Mouse (Mus musculus) cerebellum, adult 8-10 months (tissue): ENCODE data around the gene Chchd1.

ENCODE experiments used
- DNase-seq: peaks from one replicate; pipeline ENCODE4 v3.0.0; 2022

The Chchd1 gene

DNA sequence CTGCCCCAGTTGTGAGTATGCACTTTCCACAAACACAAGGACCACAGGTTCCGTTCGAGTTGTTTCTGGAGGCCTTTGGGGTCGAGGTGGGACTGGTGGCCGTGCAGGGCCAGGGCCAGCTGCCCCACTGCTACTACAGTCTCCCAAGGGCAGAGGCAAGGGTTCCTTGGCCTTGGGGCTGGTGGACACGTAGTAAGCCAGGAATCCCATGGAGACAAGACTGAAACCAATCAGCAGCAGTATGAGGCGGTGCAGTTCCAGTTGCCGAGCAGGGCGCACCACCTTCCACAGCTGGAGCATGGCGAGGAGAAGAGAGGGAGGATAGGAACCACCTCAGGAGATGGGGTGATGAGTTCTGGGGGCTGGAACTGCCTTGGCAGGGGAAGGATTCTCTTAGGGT, 27.1 kb downstream of the Chchd1 start:
- no peak for DNase-seq

DNA sequence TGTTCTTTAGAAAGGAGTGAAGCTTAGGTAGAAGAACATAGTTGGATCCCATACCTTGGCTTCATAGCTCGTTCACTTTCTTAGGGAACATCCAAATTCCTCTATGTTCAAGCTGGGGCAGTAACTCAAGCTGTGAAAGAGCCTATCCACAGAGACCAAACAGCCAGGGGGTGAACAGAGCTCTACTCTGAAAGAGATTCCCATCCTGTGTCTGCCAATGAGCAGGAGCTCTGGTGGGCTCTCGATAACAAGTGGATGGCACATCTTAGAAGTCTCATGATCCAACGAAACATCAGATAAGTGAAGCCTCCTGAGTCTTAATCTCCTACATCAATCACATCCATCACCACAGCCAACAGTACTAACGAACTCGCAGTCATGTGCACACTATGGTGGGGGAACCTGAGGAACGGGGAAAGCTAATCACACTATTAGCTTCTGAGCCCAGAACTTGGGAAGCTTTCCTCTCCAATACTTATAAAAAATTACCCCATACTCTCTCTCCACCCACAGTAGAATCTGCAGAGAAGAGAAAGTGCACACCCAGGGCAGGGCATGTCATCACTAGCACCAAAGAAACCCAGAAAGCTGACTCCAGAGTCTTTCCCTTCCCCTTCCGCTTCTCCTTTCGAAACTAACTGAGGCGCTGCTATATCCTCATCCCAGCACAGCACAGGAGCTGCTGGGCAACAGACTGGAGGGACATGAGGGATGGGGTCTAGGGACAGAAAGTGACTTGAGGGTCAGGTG, 28.2 kb downstream of the Chchd1 start:
- no peak for DNase-seq

DNA sequence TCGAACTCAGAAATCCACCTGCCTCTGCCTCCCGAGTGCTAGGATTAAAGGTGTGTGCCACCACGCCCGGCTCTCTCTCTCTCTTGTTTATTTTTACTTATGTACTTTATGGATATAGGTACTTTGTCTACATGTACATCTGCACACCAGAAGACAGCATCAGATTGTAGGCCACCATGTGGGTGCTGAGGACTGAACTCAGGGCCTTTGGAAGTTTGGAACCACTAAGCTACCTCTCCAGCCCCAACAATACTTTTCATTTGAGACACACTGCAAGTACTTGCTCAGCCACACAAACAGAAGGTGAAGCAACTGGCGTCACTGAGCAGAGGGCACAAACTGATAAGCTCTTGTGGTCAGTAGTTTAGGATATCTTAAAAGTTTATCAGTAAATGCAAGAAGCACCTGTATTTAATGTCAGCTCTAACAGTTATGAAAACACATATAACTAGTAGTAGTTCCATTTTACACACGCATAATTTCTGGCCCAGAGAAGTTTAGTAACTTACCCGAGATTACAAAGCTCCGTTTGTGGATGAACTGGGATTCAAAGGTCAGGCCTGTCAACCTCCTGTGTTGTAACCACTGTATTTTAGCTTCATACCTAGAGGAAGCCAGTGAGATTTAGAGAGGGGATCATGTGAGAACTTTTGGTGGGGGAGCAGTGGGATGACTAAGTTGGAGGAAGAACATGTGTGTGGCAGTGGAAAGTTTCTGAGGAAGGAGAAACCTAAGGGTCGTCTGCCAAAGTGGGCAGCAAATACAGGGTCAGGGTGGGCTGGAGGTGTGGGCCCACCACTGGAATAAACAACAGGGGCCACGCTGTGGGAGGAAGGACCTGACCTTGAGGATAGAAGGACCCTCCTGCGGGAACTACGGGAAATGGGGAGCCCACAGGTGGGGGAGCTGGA, 30.5 kb downstream of the Chchd1 start:
- no peak for DNase-seq

DNA sequence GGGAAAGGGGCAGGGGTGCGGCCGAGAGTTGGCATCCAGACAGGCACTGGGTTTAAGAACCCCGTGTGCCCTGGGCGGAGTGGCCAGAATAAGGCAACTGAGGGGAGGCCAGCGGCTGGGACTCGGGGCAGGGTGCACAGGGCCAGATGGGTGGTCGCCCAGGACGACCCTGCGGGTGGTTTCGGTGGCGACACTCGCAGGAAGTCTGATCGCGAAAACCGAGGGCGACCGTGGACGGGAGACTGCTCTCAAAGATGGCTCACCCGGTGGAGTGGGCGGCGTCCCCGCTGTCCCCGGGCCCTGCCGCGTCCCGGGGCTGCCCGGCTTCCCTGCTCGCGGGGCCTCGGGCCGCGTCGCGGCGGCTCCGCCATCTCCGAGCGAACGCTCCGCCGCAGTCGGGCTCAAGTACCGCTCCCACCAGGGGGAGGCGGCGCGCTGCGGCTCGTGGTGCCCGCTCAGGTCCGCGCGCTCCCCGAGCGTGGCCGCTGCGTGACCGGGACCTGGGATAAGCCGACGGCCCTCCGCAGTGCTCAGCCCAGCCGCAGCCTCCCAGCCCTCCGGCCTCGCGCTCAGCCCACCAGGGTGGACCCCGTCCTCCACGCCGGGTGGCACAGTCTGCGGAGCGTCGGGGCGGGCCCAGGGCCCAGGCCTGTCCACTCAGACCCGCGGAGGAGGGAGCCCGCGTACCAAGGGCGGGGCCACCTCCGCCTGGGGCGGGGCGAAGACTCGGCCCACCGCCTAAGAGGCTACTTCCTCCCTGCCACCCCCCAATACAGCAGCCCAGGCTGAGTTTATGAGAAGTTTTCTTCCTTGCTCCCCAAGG, 31.4 kb downstream of the Chchd1 start, which contains the start of gene Ndst2:
Gene Ndst2 (minus strand): TSS at position 611 of the 823 bp plus-strand sequence.
- peak; percentile 89 for DNase-seq

DNA sequence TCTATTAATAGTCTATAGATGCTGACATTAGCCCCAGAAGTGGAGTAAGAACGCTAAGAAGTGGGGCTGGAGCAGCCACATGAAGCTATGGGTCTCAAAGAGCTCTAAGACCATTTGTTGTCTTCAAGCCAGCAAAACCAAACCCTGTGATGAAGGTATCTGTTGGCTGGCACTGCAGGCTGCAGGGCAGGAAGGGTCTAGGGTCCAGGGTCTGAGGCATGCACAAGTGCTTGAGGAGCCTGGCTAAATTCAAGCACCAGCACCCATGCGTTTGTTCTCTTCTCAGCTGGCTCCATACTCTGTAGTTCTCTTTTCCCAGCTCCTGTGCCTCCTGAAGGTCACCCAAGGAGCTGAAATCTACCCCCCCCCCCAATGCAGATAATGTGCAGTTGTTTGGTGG, 32.2 kb downstream of the Chchd1 start:
- no peak for DNase-seq

DNA sequence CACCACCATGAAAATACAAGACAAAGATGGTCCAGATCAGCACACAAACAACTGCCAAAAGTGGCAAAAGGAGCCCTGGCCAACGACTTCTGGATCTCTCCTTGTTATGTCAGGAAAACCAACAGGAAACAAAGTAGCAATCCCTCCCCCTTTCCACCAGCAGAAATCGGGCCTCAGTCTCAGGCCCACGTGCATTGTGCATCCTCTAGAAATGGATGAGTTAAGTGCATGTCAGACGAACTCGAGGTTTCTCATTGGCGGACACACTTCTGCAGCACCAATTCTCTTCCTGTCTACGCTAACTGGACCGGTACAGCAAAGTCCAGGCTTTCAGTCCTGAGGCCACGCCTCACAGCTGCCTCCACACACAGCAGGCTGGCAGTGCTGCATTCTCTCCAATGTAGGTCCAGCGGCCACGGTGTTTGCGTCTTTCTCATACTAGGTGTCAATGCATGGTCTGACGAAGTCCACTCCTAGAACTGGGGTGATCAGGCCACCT, 33.1 kb downstream of the Chchd1 start:
- no peak for DNase-seq

DNA sequence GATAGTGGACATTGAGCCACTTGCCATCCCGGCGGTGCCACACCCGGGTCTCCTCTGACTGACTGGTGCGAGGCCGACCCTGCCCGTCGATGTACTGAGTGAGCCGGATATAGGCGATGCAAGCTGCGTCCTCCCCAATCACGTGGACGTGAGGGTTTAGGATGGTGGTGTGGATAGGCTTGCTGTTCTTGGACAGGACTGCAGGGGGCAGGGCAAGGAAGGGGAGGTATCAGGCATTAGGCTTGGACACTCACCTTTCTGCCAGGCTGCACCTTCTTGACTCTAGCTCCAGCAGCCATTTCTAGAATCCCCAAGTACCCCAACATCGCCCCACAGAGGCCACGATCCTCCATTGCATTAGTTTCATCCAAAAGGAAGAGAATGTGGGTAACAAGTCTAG, 34.5 kb downstream of the Chchd1 start:
- peak; percentile 57 for DNase-seq

DNA sequence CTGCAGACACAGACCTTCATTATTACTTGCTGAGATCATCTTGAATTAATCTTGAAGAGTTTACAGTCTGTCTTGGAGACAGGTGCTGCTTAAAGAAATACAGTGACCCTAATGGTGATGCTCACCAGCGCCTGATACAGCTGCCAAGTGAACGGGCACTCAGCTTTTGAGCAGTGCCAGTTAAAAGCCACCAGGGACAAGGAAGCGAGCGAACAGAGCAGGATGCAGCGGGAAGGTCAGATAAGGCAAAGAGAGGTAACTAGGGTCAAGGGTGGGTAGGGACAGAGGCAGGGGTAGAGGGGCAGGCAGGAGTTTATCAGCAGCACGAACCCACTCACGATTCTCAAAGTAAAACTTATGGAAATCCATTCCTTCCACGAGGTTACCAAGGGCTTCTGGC, 35.7 kb downstream of the Chchd1 start:
- no peak for DNase-seq

DNA sequence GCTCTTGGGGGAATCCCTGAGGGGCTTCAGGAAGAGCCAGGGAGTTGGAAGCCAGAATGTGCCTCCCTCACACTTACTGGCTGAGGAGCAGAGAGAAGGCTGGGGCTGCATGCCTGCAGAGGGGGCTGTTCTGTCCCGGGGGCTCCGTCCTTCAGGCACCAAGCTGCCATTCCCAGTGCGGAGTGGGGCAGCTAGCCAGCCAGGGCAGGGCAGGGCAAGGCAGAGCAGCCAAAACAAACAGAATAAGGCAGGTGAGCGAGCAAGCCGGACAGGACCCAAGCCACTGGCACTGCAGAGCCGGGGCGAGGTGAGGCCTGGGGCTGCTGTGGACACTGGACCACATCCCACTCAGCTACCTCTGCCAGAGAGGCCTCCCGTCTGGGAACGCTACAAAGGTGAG, 38.5 kb downstream of the Chchd1 start:
- no peak for DNase-seq

DNA sequence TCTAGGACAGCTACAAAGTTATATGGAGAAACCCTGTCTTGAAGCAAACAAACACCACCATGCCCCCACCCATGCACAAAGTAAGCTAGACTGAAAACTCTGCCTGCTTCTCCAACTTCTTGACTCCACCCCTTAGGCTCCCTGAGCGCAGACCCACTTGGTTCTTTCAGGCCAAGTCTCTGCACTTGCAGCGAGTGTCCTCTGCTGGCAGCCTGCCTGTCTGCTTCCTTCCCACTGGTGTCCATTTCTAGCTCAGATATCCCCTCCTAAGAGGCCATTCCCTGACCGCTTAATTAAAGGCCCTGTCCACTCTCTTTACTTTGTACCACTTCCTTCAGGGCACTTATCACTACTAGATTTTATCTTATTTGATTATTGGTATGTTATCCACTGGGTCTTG, 40.8 kb downstream of the Chchd1 start:
- DNase-seq, result no peak

DNA sequence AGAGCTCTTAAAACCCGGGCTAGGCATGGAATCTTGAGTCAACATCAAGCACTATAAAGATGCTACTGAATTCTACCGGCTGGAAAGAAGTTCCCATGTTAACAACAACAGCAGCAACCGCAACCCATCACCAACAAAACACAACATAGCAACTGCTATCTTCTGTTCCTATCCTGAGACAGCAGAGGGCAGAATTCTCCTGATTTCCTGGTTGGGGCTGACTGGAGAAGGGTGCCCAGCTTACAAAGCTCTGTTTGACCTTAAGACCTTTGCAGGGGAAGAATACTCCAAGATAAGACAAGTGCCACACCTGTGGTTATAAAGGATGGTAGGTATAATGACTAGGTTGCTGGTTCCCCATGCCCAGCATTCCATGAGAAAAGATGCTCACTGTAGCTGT, 44.1 kb downstream of the Chchd1 start:
- DNase-seq, result no peak

DNA sequence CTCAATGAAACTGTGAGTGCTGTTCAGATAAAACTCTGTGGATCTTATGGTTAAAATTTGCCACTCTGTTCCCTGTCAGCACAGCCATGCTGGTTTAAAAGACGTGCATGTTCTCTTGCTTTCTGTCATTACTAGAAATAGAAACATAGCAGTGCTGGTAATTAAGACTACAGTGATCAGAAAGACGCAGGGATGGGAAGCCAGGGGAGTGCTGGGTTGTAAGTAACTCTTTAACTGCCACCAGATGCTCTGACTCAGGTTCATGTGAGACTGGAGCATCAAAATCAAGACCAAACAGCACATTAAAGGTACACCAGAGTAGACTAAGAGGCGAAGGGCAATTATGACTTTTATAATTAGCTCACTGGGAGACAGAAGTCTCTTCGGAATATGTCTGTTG, 45.6 kb downstream of the Chchd1 start:
- no peak for DNase-seq

DNA sequence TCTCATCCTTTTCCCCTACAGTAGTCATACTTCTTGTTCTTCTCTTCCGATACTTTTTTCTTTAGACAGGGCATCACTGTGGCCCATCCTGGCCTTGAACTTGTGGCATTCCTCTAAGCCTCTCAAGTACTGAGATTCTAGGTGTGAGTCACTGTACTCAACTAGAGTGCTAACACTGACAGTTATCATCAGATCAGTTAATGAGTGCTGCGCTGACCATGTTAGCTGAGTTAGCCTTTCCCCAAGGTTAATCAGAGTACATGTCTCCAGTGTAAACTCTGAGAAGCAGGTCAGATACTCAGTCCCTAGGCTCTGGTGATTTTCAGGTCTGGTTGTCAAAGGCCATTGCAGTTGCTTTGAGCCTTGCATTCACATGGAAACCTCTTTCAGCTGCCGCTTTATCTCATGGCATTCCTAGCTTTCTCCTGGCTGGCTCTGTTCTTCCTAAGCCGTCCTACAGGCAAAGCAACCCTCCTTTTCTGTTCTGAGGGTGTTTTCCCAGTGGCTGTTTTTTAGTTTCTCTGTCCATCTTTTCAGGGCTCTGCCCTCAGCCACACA, 46.8 kb downstream of the Chchd1 start:
- DNase-seq, result no peak

DNA sequence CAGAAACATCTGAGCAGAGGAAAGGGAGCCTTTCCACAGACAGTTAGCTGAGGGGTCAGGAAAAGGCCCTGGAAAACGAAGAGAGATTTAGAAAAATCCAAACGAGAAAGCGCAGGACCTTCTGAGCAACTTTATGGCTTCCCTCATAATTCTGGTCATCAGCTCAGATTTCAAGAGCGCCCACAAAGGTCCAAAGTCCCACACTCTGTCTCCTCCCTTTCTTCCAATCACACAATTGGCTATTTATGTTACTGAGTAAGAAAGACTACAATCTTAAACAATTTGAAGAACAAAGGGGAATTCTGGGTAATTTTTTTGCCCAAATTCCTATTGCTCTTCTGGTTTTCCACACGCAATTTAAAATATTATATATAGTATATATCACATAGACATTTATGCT, 47.7 kb downstream of the Chchd1 start:
- no peak for DNase-seq

DNA sequence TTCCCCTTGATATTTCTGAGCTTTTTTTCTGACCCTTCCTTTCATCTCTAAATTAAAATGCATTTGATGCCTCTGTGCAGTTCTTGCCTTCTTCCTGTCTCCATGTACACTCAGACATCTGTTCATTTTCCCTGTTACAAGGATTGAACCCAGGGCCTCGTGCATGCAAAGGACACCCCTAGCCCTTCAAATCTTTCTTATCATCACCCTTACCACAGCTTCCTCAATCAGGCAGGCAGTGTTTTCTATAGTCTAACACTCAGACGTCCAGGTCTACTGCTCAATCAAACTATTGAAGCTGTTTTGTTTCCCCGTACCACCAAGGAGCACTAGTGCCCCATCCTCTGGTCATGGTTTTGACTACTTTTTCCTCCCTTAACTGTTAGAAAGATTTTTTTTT, 51.0 kb downstream of the Chchd1 start:
- DNase-seq, result no peak
